Mouse (Mus musculus): ENCODE results near the gene Pusl1. TPM values are rescaled to one million over a fixed set of nuclear protein-coding genes. Genes with fewer than 3 reads are reported as not detected.
A peak's percentile ranks its signal among the peaks of the same experiment; 100 is the strongest.

Pusl1 gene
- polyA plus RNA-seq, 1 experiment from 2014 or later: 48.3 TPM

DNA sequence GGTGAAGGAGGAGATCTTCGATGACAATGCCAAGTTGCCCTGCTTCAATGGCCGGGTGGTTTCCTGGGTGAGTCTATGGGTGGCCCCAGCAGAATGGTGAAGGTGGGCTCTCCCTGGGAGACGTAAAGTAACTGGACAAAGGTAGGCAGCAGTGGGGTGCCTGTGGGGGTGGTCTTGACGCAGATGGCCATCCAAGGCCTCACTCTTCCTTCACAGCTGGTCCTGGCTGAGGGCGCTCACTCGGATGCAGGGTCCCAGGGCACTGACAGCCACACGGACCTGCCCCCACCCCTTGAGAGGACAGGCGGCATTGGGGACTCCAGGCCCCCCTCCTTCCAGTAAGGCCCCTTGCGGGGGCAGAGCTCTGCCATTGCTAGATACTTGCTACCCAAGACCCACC is 38.2 kb downstream of the Pusl1 start:
- 93% methylated on average over 9 of the region's 9 CpGs for WGBS
- Histone ChIP-seq H3K4me1 (ENCODE audit: control insufficient read depth, insufficient read depth, low read length) (peaks cover 6% of the 10 kb centered on the region), H3K4me3 (ENCODE audit: low read depth, low read length) (no peak overlapping the region), H3K27me3 (replicated peaks; ENCODE audit: control insufficient read depth, insufficient read depth, low read length) (no peaks in the 10 kb centered on the region), H3K27ac (replicated peaks; ENCODE audit: low read depth, low read length) (no peak overlapping the region), H3K9me3 (ENCODE audit: control insufficient read depth, low read length) (no peaks in the 10 kb centered on the region), H3K4me2 (ENCODE audit: low read depth, low read length) (no peak overlapping the region), H3K36me3 (ENCODE audit: control insufficient read depth, insufficient read depth, low read length) (peaks cover 48% of the 10 kb centered on the region), H3K9ac (ENCODE audit: low read depth, low read length) (no peak overlapping the region)
- DNase-seq (ENCODE audit: low spot score): no peak
- ATAC-seq (ENCODE audit: low read depth): no peak

DNA sequence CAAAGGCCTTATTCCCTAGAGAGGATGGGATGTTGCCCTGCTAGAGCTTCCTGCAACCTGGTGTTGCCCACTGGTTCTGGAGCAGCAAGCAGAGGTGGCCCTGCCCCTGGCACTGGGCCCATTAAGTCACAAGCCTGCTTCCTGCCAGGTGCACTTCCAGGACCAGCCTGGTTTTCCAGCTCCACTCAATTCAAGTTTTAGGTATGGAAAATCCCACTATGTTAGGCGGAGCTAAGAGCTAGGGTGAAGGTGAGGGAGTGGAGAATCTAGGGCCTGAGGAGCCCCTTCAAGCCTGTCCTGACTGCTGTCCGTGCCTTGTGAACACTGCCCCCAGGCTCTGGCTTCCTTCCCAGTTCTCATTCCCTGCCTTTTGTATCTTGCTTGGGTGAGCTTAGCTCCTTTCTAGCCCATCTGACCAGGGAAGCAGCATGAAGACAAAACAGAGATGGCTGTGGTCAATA is 39.6 kb downstream of the Pusl1 start:
- Histone ChIP-seq H3K36me3 (ENCODE audit: control insufficient read depth, insufficient read depth, low read length) (peaks cover 33% of the 10 kb centered on the region), H3K9ac (ENCODE audit: low read depth, low read length) (no peak overlapping the region), H3K9me3 (ENCODE audit: control insufficient read depth, low read length) (no peaks in the 10 kb centered on the region), H3K4me2 (ENCODE audit: low read depth, low read length) (no peak overlapping the region), H3K4me3 (ENCODE audit: low read depth, low read length) (no peak overlapping the region), H3K4me1 (ENCODE audit: control insufficient read depth, insufficient read depth, low read length) (peaks cover 11% of the 10 kb centered on the region), H3K27ac (replicated peaks; ENCODE audit: low read depth, low read length) (no peak overlapping the region), H3K27me3 (replicated peaks; ENCODE audit: control insufficient read depth, insufficient read depth, low read length) (no peaks in the 10 kb centered on the region)
- 80% methylated on average over 2 of the region's 2 CpGs for WGBS
- DNase-seq (ENCODE audit: low spot score) (no peak), ATAC-seq (ENCODE audit: low read depth) (no peak)

DNA sequence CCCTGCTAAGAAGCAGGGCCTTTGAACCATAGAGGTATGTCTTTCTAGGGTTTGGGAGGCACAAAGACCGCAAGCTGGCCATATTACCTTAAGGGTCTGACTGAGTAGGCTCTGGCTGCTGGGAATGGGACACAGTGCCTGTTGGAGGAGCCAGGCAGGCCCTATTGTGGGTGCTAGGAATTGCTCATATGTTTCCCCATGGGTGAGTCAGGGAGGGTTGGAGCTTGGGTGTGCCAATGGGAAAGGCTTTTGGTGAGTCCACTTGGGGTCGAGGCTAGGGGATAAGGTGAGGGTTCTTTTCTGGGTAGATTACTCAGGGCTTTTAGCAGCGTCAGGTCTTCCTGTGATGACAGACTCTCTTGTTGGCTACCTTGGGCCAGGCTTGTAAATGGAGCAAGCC is 40.2 kb downstream of the Pusl1 start:
- WGBS: 87% methylated on average over 3 of the region's 3 CpGs
- H3K4me3 ChIP-seq (ENCODE audit: low read depth, low read length): no peak overlapping the region
- ATAC-seq (ENCODE audit: low read depth): no peak

DNA sequence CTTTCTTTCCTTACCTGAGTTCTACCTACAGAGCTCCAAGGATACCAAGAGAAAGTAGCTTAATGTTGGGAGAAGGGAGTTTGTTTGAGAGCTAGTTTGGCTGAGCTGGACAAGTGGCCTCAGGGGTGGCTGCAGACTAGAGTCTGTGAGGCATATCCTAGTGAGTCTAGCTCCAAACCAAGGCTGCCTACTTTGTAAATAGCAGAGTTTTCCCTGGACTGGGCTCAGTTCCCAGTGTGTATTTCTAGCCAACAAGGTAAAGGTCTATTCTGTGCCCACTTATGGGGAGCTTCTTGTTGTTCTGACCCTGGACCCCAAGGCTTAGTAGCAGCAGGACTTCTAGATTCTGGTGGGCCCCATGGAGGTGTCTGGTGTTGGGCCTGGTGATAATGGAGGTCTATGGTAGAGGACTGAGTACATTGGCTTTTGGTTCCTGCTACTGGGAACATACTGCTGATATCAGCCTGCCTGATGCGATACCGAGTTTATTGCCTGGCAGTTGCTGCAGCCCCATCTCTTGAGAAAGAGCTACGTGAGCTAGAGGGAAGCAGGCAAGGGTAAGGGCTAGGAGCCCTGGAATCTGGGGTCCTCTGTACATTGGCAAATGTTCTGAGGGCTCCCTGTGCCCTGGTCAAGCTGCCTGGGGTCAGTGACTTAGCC is 41.7 kb downstream of the Pusl1 start:
- H3K9me3 ChIP-seq (ENCODE audit: control insufficient read depth, low read length): no peaks in the 10 kb centered on the region

More for the DNA sequence above, 40.2 kb downstream of the Pusl1 start:
- Histone ChIP-seq H3K9ac (ENCODE audit: low read depth, low read length) (no peak overlapping the region), H3K36me3 (ENCODE audit: control insufficient read depth, insufficient read depth, low read length) (peaks cover 27% of the 10 kb centered on the region), H3K27ac (replicated peaks; ENCODE audit: low read depth, low read length) (no peak overlapping the region), H3K4me1 (ENCODE audit: control insufficient read depth, insufficient read depth, low read length) (peaks cover 15% of the 10 kb centered on the region), H3K9me3 (ENCODE audit: control insufficient read depth, low read length) (no peaks in the 10 kb centered on the region), H3K27me3 (replicated peaks; ENCODE audit: control insufficient read depth, insufficient read depth, low read length) (no peaks in the 10 kb centered on the region), H3K4me2 (ENCODE audit: low read depth, low read length) (no peak overlapping the region)
- DNase-seq (ENCODE audit: low spot score): no peak

DNA sequence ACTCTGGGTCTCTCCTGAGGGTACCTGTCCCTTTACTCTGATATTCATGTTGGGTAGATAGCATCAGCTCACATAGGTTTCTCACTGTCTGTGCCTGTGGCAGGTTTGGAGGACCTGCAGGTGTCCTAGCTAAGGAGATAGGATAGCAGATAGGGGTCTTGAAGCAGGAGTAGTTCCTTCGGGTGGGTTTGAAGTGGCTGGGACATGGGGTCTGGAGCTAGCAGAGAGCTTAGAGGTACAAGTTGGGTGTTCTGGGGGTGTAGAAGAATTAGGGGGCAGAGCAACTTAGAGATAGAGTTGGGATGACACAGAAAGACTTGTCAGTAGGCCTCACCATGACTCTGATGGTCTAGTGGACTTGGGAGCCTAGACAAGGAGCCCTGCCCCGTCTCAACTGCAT is 42.2 kb downstream of the Pusl1 start:
- Histone ChIP-seq H3K36me3 (ENCODE audit: control insufficient read depth, insufficient read depth, low read length) (peaks cover 7% of the 10 kb centered on the region; the same call in 1 of the 2 replicates), H3K4me1 (ENCODE audit: control insufficient read depth, insufficient read depth, low read length) (peaks cover 15% of the 10 kb centered on the region), H3K27me3 (replicated peaks; ENCODE audit: control insufficient read depth, insufficient read depth, low read length) (no peaks in the 10 kb centered on the region), H3K27ac (replicated peaks; ENCODE audit: low read depth, low read length) (no peak overlapping the region), H3K4me3 (ENCODE audit: low read depth, low read length) (no peak overlapping the region), H3K4me2 (ENCODE audit: low read depth, low read length) (no peak overlapping the region), H3K9ac (ENCODE audit: low read depth, low read length) (no peak overlapping the region), H3K9me3 (ENCODE audit: control insufficient read depth, low read length) (no peaks in the 10 kb centered on the region)
- no peak for DNase-seq (ENCODE audit: low spot score)
- ATAC-seq (ENCODE audit: low read depth): no peak
- WGBS: 84% methylated on average over 2 of the region's 2 CpGs

More for the DNA sequence above, 41.7 kb downstream of the Pusl1 start:
- Histone ChIP-seq H3K36me3 (ENCODE audit: control insufficient read depth, insufficient read depth, low read length) (peaks cover 13% of the 10 kb centered on the region), H3K27ac (replicated peaks; ENCODE audit: low read depth, low read length) (no peak overlapping the region), H3K27me3 (replicated peaks; ENCODE audit: control insufficient read depth, insufficient read depth, low read length) (no peaks in the 10 kb centered on the region), H3K4me2 (ENCODE audit: low read depth, low read length) (no peak overlapping the region), H3K9ac (ENCODE audit: low read depth, low read length) (no peak overlapping the region), H3K4me1 (ENCODE audit: control insufficient read depth, insufficient read depth, low read length) (peaks cover 15% of the 10 kb centered on the region), H3K4me3 (ENCODE audit: low read depth, low read length) (no peak overlapping the region)
- 92% methylated on average over 3 of the region's 3 CpGs for WGBS
- DNase-seq (ENCODE audit: low spot score) (no peak), ATAC-seq (ENCODE audit: low read depth) (no peak)

DNA sequence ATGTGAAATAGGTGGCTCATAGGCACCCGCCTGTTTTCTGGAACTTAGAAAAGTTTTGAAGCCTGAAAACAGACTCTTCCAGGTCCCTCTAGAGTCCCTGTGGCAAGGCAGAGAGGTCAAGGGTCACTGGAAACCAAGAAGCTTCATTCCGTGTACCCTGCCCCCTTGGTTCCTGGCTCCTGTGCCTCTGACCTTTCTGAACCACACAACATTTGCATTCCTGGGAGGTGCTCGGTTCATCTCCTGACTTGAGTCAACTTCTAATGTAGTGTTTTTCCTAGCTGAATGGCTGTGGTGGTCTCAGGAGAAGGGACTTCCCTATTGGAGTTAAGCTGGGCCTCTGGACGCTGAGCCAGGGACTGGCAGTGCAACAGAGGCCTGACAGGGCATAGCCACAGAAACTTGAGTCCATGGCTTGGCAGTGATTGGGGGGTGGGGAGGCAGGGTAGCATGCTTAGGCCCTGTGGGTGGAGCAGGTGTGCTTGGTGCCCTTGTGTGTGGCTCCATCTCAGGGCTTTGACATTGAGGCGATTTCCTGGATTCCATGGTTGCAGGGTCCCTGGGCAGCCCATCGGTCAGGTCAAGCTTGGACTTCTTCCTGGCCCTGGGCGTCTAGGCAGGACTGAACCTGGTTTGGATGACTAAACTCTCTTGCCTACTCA is 43.0 kb downstream of the Pusl1 start:
- Histone ChIP-seq H3K4me2 (ENCODE audit: low read depth, low read length) (peak overlapping the region; percentile 96), H3K9me3 (ENCODE audit: control insufficient read depth, low read length) (no peaks in the 10 kb centered on the region), H3K4me1 (ENCODE audit: control insufficient read depth, insufficient read depth, low read length) (peaks cover 15% of the 10 kb centered on the region), H3K9ac (ENCODE audit: low read depth, low read length) (peak overlapping the region; percentile 80), H3K27me3 (replicated peaks; ENCODE audit: control insufficient read depth, insufficient read depth, low read length) (no peaks in the 10 kb centered on the region), H3K36me3 (ENCODE audit: control insufficient read depth, insufficient read depth, low read length) (0 out of 2 replicates have a peak, but pooled peaks cover 6% of the 10 kb centered on the region), H3K4me3 (ENCODE audit: low read depth, low read length) (peak overlapping the region; percentile 86), H3K27ac (replicated peaks; ENCODE audit: low read depth, low read length) (no peak overlapping the region)
- DNase-seq (ENCODE audit: low spot score): no peak
- no peak for ATAC-seq (ENCODE audit: low read depth)
- 62% methylated on average over 7 of the region's 7 CpGs for WGBS

DNA sequence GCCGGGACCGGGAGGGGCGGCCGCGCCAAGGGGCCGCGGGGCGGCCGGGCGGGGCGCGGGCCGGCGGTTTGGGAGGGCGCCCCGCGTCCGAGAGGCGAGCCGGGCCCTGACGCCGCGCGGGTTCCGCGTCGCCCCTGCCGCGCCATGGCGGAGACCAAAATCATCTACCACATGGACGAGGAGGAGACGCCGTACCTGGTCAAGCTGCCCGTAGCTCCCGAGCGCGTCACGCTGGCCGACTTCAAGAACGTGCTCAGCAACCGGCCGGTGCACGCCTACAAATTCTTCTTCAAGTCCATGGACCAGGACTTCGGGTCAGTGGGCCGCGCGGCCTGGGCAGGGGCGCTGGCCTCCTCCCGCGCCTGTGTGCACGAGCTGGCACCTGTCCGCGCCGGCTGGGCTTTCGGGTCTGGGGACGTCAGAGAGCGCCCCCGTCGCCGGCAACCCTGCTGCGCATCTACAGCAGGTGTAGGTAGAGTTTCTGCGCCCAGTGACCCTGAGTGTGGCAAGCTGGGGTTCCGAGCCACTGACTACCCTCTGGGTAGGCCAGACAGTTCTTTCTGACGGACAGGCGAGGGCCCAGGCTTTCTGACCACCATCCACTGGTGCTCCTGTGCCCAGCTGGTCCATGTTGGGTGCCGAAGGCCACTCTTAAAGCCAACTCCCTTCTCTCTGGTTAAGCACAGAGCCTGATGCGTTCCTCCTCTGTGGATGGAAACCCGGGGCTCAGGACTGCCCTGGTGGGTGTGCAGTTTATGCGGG is 43.8 kb downstream of the Pusl1 start:
- Histone ChIP-seq H3K36me3 (ENCODE audit: control insufficient read depth, insufficient read depth, low read length) (peaks cover 8% of the 10 kb centered on the region; the same call in 1 of the 2 replicates), H3K4me1 (ENCODE audit: control insufficient read depth, insufficient read depth, low read length) (peaks cover 15% of the 10 kb centered on the region), H3K27ac (replicated peaks; ENCODE audit: low read depth, low read length) (peak overlapping the region; percentile 69), H3K4me3 (ENCODE audit: low read depth, low read length) (peak overlapping the region; percentile 86), H3K27me3 (replicated peaks; ENCODE audit: control insufficient read depth, insufficient read depth, low read length) (no peaks in the 10 kb centered on the region), H3K4me2 (ENCODE audit: low read depth, low read length) (peak overlapping the region; percentile 96), H3K9me3 (ENCODE audit: control insufficient read depth, low read length) (no peaks in the 10 kb centered on the region), H3K9ac (ENCODE audit: low read depth, low read length) (peak overlapping the region; percentile 80)
- WGBS: 4% methylated on average over 33 of the region's 69 CpGs
- DNase-seq (ENCODE audit: low spot score): peak; percentile 19
- ATAC-seq (ENCODE audit: low read depth): peak; percentile 55

DNA sequence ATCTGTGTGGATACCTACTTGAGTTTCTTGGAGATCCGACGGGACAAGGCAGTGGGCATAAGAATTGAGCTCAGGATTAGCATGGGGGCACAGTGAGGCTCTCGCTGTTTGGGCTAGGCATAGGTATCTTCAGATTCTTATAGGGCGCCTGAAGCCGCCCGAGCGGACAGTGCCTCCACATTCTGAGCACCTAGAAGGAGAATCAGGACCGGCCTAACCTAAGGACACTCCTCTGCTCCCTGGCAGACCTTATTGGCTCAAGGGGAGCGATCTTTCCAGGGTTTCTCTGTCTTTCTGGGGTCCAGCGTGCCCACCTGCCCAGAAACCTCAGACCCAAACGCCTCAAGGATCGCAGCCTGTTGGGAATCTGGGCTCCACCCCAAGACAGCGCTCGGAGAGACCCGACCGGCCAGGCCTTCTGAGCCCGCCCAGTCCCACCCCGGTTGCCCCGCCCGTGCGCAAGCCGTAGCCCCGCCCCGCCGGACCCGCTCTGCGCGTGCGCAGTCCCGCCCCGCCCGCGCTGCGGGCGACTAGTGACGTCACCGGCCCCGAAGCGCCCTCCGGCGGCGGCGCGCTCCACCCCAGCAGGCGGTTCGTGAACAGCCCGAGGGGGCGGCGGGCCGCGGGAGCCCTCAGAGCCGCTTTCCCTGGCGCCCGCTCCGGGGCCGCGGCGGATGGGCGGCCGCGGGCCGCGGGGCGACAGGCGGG is 44.6 kb downstream of the Pusl1 start, which contains the start of gene Dvl1:
Dvl1 (plus strand) TSS at position 532 of the 708 bp plus-strand sequence.
- Histone ChIP-seq H3K4me1 (ENCODE audit: control insufficient read depth, insufficient read depth, low read length) (peaks cover 15% of the 10 kb centered on the region), H3K27me3 (replicated peaks; ENCODE audit: control insufficient read depth, insufficient read depth, low read length) (no peaks in the 10 kb centered on the region), H3K9ac (ENCODE audit: low read depth, low read length) (peak within 1 kb of the TSS; percentile 80), H3K36me3 (ENCODE audit: control insufficient read depth, insufficient read depth, low read length) (peaks cover 8% of the 10 kb centered on the region; the same call in 1 of the 2 replicates), H3K27ac (replicated peaks; ENCODE audit: low read depth, low read length) (peak within 1 kb of the TSS; percentile 72), H3K4me3 (ENCODE audit: low read depth, low read length) (peak within 1 kb of the TSS; percentile 86), H3K9me3 (ENCODE audit: control insufficient read depth, low read length) (no peaks in the 10 kb centered on the region), H3K4me2 (ENCODE audit: low read depth, low read length) (peak within 1 kb of the TSS; percentile 96)
- peak; percentile 92 for ATAC-seq (ENCODE audit: low read depth)
- peak; percentile 94 for DNase-seq (ENCODE audit: low spot score)
- 8% methylated on average over 12 of the region's 65 CpGs for WGBS

All from embryonic facial prominence, embryonic 14.5 days (tissue).